Mouse (Mus musculus): ENCODE data around the gene Ckap2l.

DNA sequence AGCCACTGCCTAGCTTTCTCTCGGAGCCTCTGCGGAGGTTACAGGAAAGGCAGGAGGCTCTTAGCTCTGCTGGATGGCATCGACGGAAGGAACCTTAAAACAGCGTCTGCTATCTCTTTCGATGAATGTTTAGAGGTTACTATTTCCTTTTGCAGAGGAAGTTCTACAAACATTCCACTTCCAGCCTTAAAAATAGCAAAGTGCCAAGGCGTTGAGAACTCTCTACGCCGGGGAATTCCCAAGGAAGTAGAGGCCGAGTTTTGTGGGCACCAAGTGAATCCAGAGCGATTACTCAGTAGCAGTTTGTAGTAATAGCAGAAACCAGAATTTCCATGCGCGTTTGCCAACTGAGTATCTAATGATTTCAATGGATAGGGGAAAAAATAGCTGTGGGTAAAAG is 33.5 kb upstream of the Ckap2l start:
- TF ChIP-seq CTCF (IDR thresholded peaks at IDR 0.05; ENCODE audit: low read depth) (no peak), EP300 (IDR thresholded peaks at IDR 0.05; ENCODE audit: low read depth) (no peak; the same call in none of the 2 replicates)

Data from liver, postnatal 0 days (tissue).